Mouse (Mus musculus) spleen, postnatal 36 days (tissue): ENCODE measurements around the gene Slc18a3.

Experiments used
- DNase-seq, 2 experiments: peaks; one replicate each; pipeline ENCODE4 v3.0.0; 2022; ENCODE audit warnings: low spot score in 2 of 2, mixed read lengths in 1 of 2

Gene Slc18a3

DNA sequence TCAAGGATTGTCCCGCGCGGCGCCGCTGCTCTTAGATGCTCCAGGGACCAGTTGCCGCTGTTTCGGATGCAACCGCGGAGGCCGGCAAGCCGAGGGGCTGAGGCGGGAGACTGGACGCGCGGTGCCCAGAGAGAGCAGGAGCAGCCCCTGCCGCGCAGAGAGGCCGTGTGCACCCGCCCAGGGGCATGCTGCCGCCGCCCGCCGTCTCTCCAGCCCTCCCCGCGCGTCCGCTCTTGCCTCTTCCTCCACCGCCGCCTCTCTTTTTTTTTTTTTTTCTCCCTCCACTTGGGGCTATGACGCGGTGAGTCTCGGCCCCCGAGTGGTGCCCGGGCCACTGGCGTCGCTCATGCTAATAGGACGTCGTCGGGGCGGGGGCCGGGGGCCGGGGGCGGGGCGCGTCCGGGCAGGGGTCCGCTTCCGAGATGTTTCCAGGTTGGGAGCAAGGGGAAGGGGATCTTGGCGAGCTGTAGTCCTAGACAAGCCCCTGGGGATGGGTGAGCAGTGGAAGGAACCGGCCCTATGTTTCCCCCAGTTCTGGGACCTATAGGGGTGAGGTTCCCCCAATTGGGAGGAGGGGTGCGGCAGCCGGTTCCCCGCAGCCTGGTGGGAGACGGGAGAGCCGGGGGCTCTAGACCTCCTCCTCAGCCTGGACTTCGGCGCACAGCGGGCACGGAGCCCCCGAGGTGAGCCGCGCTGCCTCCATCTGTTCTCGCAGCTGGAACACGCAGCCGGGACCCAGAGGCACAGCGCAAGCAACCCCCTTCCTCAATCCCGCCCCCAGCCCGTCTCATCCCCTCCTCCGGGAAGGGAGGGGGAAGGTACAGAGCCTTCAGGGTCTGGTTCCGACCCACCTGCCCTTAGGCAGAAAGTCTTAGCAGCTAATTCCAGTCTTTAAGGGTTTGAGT is at the start of gene Slc18a3:
Slc18a3 (minus strand) TSS at position 250 of the 905 bp plus-strand sequence.
- no peak for DNase-seq

DNA sequence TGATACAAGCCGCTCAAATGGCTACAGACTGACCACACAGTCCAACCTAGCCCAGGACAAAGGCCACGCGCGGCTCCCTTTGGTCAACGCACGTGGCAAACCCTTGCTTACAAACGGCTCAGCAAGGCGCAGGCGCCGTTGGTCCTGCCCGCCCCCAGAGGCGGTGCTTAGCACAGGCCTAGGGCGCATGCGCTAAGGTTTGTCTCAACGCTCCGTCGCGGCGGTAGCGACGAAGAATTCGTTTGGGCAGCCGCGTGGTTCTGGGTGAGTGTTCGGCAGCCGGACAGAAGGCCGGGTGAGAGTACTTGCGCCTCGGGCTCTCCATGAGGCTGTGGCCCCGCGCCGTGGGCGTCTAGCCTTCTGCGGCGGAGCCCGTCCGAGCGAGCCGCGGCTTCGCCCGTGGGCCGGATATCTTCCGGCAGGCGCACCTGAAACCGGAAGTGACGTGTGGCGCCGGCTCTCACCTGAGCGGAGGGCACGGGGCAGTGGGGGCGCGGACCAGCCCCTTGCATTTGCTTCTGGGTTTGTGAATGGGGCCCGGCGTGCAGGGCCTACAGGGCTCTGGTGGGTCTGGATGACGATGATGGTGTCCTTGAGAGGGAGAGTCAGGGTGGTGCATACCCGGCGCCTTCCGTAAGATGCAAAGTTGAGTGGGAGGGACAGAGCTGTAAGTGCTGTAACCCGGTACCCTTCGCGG is 48.8 kb upstream of the Slc18a3 start, which contains the start of gene Ercc6:
Ercc6 (plus strand) TSS at position 186 of the 697 bp plus-strand sequence.
- DNase-seq: peak; percentile 86 to 90

DNA sequence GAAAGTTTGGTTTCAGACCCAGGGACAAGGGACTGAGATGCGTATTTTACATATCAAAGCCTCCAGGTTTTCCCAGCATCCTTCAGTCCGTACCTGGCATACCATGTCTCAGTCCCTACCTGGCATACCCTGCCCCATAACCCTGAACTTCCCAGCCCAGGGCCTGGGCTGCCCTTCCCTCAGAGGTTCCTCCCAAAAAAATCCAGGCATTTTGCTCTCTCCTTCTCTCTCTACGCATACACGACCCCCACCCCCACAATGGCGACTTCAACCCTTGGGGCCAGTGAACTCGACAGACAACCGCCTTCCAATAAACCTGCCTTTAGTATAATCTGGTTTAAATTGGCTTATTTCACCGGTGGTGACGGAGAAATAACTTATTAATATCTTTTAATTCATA is 48.3 kb upstream of the Slc18a3 start:
- no peak for DNase-seq

DNA sequence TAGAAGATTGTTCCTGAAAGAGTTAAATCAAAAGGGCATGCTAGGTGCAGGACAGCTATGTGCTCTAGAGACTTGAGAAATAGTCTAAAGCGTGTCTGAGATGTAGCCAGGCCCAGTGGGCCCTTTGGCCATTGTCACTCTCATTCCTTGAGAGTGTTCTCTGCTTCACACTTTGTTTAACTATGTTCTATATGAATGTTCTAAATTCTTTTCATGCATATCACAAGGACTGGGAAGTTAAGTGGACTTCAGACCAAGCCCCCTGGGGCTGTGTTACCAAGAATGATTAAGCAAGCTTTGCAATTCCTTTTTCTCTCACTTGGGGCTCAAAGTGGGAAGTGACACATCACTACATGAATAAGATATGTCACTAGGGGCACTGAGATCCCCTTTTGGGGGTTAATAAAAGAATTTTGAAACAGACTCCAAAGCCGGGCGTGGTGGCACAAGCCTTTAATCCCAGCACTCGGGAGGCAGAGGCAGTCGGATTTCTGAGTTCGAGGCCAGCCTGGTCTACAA is 44.9 kb upstream of the Slc18a3 start:
- DNase-seq: no peak

DNA sequence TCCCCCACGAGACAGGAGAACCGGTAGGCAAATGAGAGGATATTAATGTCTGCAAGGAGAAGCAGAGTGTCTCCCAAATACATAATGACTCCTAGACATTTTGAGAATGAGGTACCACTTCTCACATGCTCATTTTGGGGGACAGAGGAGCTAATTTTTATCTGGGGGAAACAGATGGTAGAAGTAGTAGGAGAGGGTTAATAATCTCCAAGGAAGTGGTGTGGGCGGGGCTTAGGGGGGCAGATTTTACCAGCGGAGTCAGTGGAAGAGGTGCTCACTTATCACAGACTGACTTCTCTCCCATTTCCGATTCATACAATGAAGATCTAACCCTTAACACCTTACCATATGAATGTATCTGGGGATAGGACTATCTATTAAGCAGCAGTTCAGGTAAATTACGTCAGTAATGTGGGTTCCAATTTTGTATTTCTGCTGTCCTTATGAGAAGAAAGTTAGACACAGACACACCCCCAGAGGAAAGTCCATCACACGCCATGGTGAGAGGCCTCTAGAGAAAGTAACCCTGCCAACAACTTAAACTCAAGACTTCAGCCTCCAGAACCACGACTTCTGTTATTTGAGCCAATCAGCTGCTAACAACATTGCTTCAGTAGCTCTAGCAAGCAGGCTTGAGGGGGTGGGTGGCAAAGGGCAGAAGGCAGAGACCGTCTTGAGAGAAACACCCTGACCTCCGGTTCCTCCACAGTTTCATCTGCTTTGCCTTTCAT is 43.6 kb upstream of the Slc18a3 start:
- DNase-seq: no peak

DNA sequence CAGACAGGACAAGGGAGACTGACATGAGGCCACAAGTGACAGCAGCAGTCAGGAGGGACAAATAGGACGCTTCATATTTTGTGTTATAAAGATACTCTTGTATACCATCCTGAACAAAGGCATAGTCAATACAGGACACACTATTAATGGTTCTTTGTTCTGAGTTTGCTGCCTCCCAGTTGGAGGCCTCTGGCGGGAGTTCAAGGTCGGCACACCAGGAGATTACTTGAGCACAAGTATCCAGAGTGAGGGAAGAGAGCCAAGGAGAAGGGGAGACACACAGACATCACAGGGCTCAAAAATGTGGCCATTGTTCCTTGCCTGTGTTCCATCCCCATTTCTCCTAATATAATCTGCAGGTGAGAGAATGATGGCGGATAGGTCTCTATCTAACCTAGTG is 42.6 kb upstream of the Slc18a3 start:
- no peak for DNase-seq

DNA sequence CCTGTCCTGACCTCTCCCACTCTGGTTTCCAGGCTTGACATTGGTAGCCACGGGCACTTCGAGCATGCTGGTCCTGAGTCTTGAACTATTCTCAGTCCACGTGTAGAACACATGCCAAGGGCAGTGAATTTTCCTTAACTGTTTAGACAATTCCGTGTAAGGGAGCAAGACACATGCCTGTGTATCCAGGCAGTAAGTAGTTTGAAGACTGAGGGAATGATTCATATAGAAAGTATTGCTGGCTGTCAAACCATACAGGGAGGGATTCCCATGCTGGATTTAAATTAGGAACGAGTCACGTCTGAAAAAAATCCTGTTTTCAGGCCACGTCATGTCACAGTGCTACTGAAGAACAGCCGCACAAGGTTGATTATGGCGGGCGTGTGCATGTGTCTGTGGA is 41.7 kb upstream of the Slc18a3 start:
- DNase-seq: no peak

DNA sequence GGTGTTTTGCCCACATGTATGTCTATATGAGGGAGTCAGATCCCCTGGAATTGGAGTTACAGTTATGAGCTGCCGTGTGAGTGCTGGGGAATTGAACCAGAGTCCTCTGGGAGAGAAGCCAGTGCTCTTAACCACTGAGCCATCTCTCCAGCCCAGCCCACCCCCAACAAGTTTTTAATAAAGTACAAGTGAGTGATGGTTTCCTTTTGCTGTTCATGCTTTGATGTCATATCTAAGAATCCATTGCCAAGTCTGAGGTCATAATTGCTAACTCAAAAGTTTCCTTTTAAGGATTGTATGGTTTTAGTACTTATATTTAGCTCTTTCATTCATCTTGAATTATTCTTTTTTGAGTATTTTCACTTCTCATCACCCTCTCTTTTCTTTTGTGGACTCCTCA is 39.2 kb upstream of the Slc18a3 start:
- DNase-seq: no peak

DNA sequence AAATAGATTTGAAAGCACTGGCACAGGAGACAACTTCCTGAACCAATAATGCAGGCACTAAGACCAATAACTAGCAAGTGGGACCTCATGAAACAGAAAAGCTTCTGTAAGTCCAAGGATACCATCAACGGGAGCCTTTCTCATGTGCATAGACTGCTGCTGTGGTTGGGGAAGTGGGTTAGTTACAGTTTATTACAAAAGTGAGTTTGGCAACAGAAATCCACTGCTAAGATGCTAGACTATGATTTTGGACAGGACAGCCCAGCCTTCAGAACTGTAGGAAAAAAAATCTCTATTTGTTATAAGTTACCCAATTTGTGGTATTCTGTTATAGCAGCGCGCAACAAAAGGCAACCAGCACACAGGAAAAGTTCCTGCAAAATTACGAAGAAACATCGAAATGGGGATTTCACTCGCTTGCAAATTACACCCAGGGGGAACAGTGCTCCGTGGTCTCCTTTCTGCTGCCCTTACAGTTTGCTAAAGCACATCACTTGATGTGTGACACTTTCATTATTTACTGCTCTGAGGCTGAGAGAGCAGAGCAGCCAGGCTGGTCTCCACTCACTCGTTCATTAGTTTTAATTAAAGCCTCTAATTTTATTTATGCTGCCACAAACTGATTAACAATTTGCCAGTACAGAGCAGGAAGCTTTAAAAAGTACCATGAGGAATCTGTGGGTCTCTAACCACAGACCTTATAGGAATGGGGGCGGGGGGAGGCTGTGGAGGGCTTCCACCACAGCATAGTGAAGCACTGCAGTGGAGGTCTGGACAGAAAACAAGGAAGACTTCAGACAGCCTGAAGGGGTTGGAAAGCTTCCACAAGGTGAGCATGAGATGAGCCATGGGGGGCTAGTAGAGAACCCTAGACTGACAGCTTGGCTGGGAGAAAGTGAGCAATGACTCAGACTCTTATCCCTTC is 38.4 kb upstream of the Slc18a3 start:
- DNase-seq: no peak

DNA sequence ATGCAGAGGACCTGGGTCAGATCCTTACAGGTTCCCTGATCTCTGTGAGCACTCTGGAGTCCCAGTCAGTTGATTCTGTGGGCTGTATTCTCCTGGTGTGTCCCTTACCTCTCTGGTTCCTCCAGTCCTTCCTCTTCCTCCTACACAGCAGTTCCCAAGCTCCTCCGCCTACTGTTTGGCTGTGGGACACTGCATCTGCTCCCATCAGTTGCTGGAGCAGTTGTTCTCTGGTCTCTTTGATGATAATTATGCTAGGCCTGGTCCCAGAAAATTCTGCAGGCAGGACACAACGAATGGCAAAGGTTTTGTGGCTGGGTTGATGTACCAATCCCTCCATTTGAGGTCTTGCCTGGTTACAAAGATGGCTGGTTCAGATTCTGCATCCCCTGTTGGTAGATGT is 36.7 kb upstream of the Slc18a3 start:
- no peak for DNase-seq

DNA sequence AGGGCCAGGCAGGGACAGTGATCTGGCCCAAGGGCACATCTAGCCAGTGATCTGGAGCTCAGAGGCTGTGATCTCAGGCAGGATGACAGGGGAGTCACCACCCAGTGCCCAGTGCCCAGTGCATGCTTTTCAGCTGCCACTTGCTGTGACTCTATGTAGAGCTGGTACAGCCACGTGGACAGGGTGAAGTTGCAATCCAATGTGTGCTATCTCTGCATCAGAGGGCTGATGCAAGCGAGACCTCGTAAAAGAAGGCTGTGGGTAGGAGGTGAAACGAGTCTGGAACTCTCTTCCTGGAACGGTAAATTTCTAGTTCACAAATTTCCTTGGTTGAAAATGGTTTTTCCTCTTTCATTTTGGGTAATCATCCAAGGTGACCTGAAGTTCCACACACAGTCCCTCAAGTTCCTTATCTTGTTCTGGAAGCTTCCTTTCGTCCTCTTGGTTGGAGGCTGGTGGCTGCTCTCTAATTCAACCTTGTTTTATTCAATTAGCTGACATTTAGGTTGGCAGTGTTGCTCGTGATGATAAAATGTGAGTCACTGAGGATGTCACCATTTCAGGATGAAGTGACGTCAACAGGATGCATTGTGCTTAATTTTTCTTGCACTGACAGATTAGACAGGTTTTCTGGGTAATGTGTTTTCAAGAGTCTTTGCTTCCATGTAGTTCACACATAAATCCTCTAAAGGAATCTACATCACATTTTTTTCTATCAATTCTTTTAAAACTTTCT is 31.6 kb upstream of the Slc18a3 start:
- no peak for DNase-seq

DNA sequence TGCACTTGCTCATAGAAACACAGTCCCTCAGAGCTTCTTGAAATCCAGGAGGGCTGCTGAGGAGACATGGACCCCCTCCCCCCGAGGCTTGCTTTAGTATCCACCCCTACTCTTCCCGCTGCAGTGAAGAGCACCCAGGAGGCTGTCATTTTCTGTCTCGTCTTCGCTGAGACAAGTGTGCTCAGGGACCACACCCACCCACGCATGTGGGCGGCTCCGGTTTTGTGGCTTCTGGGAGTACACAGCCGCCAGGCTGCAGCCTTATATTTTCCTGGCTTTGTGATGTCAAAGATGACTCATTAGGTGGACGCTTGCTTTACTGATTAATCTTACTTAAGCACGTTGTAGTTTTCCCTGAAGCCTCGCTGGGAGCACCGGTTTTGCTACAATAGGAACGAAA is 27.9 kb upstream of the Slc18a3 start:
- no peak for DNase-seq

DNA sequence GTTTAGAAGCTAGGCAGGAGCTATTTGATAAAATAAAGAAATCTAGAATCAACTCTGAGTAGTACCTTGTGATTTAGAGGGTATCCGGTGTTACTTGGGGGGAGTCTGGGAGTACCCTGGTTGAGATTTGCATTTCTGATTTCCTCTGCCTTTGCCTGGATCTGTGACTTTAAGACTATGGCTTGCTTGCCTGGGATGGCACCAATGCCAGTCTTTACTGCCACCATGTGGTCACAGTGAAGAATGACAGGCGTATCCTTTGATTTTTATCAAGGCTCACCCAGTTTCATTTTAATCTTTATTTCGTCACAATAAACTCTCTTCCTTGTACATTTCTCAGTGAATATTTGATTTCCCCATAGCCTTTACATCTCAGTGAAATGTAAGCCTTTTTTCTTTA is 17.4 kb upstream of the Slc18a3 start:
- no peak for DNase-seq

DNA sequence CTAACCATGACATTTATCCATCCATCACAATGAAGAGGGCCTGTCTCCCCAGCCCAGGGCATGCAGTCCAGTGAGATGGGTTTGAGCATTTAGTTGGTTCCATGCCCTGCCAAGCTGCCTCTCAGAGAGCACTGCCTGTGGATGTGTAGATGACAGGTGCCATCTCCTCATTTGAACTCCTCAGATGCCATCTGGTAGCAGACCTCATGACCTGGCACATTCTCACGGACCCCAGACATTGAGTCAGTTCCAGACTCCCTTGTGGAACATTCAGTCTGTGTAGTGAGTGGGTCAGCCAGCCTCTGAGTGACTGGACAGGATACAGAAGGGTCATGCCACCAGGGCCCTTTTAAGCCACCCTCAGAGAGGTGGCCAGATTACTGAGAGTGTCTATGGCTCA is 12.9 kb upstream of the Slc18a3 start:
- no peak for DNase-seq

DNA sequence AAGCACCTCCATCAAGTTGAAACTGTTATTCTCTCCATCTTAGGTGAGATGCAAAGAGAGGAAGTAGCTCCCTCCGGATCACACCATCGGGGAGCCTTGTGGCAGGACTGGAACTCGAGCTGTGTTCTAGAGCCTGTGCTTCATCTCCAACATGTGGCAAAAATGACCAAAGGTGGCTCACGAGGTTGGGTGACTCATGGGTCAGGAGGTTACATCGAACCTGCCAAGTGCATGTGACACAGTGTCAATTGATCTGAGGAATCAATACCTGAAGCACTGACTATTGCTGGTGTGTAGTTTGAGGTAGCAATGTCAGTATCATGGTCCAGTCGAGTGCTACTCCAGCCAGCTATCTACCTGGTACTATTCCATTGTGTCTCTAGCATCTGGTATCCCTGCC is 11.9 kb upstream of the Slc18a3 start:
- no peak for DNase-seq

DNA sequence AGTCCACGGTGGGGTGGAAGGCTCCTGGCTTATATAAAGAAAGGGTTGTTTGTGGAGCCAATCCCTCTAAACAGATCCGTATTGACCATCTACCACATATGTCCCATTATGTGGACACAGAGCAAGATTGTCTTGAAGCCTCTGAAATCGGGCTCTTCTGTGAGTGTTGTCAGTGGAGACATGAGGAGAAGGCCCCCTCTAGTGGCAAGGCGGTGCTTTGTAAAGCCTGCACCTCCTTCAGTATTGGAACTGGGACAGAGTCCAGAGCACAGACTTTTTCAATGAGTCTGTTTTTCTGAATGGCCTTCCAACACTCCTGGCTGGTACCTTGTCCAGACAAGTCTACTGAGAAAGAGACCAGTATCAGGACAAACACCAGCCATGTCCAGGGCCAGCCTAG is 8.3 kb upstream of the Slc18a3 start:
- DNase-seq: no peak

DNA sequence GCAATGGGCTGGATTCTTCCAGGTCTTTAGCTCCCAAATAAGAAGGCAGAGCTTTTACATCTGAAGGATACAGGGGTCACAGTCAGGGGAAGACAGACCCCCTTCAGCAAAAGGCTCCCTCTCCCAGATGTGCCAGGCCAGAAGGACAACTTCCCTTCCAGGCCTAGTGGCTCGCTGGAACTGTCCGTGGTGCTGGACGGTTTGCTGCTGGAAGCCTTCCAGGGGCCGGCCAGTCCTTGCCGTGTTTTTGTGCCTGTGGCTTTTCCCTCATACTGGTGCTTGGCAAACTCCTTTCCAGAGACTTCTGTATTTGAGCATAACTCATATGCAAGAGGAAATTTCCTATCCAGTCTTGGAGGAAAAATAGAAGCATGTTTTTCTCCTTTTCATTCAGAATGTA is 3.0 kb upstream of the Slc18a3 start:
- no peak for DNase-seq

DNA sequence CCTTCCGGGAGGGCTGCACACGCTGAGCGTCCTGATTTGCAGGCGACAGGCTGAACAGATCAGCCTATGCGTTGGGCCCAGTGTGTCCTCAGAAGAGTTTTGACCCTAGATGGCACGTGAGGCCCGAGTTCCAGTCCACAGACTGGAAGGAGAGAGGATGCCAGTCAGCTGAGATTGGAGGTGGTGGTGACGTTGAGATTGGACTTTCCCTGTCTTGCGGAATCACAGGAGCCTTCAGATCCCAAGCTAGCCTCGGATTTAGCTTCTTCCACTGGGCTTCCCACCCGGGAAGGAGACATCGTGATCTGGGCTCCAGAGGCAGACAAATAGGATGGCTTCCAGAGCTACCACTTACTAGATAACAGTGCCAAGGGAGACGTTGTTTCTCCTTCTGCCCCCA is 1.2 kb upstream of the Slc18a3 start, which contains the start of gene Chat:
Chat (minus strand) TSS at position 101 of the 400 bp plus-strand sequence.
- DNase-seq: no peak

DNA sequence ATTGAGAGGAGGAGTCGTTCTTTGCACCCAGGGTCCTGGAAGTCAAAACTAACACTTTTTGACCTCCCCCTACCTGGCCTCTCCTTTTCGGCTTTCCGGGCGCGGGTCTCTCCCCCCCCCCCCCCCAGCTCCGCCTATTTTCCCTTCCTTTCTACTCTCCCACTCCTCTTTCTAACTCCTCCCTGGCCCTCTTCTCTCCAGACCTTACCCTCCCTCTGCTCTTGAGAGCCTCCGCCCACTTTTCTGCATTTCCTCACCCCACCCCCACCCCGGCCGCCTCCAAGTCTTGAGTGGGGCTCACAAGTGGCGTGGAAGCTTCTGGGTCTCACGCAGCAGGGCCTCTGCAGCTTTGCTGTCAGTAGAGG is 838 bp upstream of the Slc18a3 start:
- DNase-seq: no peak
